Mouse (Mus musculus) kidney, adult 18-20 months (tissue): ENCODE measurements around the gene Rap2c.

ENCODE experiments used
- DNase-seq: peaks from one replicate; pipeline ENCODE4 v3.0.0; 2021

Gene Rap2c

DNA sequence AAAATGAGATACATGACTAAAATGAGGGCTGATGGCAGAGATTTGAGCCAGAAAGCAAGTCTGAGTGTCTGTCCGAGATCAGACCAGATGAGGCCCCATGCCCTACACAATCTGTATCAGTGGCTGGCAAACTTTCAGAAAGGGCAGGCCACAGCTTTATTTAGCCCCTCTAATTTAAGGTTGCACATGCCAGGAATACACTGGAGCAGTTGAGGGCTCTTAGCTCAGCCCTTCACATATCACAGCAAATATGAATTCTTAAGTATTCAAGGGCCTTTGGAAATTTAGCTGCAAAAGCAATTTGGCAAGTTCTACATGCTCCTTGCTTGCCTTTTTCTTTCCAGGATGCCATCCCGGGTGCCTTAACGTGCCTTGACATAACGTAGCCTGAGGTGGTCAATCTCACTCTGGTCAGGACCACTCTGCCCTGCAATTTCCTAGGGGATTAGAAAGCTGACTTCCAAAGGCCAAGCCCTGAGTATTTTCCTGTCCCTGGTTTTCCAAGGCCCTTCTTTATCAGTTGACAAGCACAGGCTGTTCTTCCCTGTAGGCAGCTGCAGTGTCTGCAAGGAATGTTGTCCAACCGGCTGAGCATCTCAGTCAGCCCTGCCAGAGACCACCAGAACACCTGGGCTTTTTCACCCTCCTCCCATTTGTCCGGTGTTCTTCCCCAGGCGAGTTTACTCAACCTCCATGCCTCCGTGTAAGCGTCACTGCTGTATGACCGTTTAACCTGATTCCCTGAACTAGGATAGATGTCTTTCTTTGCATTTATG, 49.5 kb downstream of the Rap2c start:
- DNase-seq, result no peak

DNA sequence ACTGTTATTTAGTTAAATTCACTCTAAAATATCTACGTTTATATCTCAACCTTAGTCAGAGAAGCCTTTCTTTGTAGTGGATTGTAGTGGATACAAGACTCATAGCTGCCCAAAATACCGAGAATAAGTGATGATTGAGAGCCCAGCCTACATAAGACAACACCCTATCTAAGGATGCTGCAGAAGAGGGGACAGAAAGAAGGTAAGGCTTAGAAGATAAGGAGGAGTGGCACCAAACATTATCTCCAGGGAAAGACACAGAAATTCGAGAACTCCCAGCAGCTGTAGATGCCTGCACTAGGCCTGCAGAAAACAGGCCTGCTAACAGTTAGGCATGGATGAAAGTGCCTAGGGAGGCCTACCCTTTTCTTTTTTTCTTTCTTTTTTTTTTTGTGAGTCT, 52.7 kb downstream of the Rap2c start:
- no peak for DNase-seq

DNA sequence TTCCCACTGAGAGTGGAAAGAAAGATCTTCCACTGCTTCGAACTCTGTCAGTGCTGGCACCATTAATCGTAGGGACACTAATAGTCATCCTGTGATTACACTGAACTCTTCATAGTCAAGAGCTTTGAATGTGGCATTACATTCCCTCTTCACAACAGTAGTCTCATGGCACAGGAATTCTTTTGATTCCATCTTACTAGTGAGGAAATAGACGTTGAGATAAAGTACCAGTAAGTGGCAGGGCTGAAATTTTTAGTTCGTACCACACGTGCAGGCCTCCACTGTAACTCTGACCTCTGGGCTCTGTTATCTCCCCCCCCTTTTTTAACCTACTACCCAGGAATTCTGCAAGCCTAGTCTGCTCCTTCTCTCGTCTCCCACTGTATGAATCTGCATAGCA, 54.9 kb downstream of the Rap2c start:
- DNase-seq, result no peak
